Mouse (Mus musculus) forebrain, embryonic 10.5 days (tissue): ENCODE data around the gene Frs2. TPM values are rescaled to one million over a fixed set of nuclear protein-coding genes. Genes with fewer than 3 reads are reported as not detected.

ENCODE experiments used
- polyA plus RNA-seq: library from polyadenylated mRNA; unstranded; fragments of >200 nt; fragmentation: Nextera tagmentation; extraction: Ambion mirVana; gene quantifications from 2 replicates; pipeline ENCODE4 v1.2.1, GENCODE M21; 2016

Frs2 gene
- polyA plus RNA-seq, 1 experiment from 2014 or later: 15.8 TPM

Other genes starting within 250 kb of the Frs2 start
- gene Rab3ip, start 197.8 kb downstream of the Frs2 start, polyA plus RNA-seq: 41.5 and 43.0 TPM in 2 replicates
- gene Gm10271, start 175.9 kb downstream of the Frs2 start, polyA plus RNA-seq: not detected in 2 replicates
- not detected in 2 replicates for gene Best3, start 162.2 kb downstream of the Frs2 start, polyA plus RNA-seq
- not detected in 2 replicates for gene Lrrc10, start 103.2 kb downstream of the Frs2 start, polyA plus RNA-seq
- 332 and 337 TPM in 2 replicates for gene Cct2, start 84.7 kb downstream of the Frs2 start, polyA plus RNA-seq
- gene Yeats4, start 76.0 kb upstream of the Frs2 start, polyA plus RNA-seq: 122 and 123 TPM in 2 replicates
- gene 9530003J23Rik, start 90.2 kb upstream of the Frs2 start, polyA plus RNA-seq: not detected in 2 replicates
- gene Lyz2, start 133.8 kb upstream of the Frs2 start, polyA plus RNA-seq: 8.4 and 10.0 TPM in 2 replicates
- not detected in 2 replicates for gene Lyz1, start 144.3 kb upstream of the Frs2 start, polyA plus RNA-seq
- gene Cpsf6, start 231.5 kb upstream of the Frs2 start, polyA plus RNA-seq: 243 and 253 TPM in 2 replicates